Comparison of ENCODE assay signal across 8 mouse cellular contexts in genomic region chr8:69654358-69654981, GRCm38 (mm10). TPM values are rescaled to one million over a fixed set of nuclear protein-coding genes. Genes with fewer than 3 reads are reported as not detected.
A peak's percentile ranks its signal among the peaks of the same experiment; 100 is the strongest.
DNase-seq lines count a peak whose midpoint lies in the region; ATAC-seq and TF ChIP-seq lines count a peak whose summit lies in the region.

Gene Zfp964, plus strand, starts transcription at chr8:69654479.

- no peaks in the 10 kb centered on the region for H3K36me3 ChIP-seq in CH12.LX (replicated peaks in 1 of 2; ENCODE audit: control insufficient read depth in 1 of 2, insufficient read depth in 1 of 2, low read length in 1 of 2)
- peaks cover 1% of the 10 kb centered on the region; the same call in 1 of the 2 replicates for H3K36me3 ChIP-seq in forebrain, embryonic 12.5 days (replicated peaks)
- H3K36me3 ChIP-seq in heart, postnatal 0 days (replicated peaks; ENCODE audit: control insufficient read depth, insufficient read depth, low read length) = 0 out of 2 replicates have a peak, but pooled peaks cover under 1% of the 10 kb centered on the region
- no peaks in the 10 kb centered on the region for H3K36me3 ChIP-seq in liver, embryonic 16.5 days (ENCODE audit: control insufficient read depth, insufficient read depth)
- H3K36me3 ChIP-seq in neural tube, embryonic 13.5 days = peaks cover under 1% of the 10 kb centered on the region; the same call in 1 of the 2 replicates
- no peaks in the 10 kb centered on the region for H3K36me3 ChIP-seq in testis, adult 2 months (ENCODE audit: control insufficient read depth, insufficient read depth, low read length)

- peaks cover 3% of the 10 kb centered on the region for H3K9me3 ChIP-seq in CH12.LX (replicated peaks; ENCODE audit: low read length)
- H3K9me3 ChIP-seq in forebrain, embryonic 12.5 days = peaks cover 3% of the 10 kb centered on the region; the same call in 1 of the 2 replicates
- peaks cover under 1% of the 10 kb centered on the region; the same call in 1 of the 2 replicates for H3K9me3 ChIP-seq in heart, postnatal 0 days (replicated peaks; ENCODE audit: control insufficient read depth, low read length)
- H3K9me3 ChIP-seq in liver, embryonic 16.5 days (replicated peaks; ENCODE audit: control insufficient read depth, low read length) = no peaks in the 10 kb centered on the region
- H3K9me3 ChIP-seq in neural tube, embryonic 13.5 days = peaks cover under 1% of the 10 kb centered on the region; the same call in 1 of the 2 replicates

- peak within 1 kb of the TSS; percentile 46 to 81 (median 72) for H3K4me3 ChIP-seq in CH12.LX (replicated peaks in 1 of 3; ENCODE audit: low read depth in 2 of 3, low read length in 2 of 3, poor library complexity in 1 of 3)
- peak within 1 kb of the TSS; percentile 54 for H3K4me3 ChIP-seq in forebrain, embryonic 12.5 days (replicated peaks)
- peak within 1 kb of the TSS; percentile 57 for H3K4me3 ChIP-seq in heart, postnatal 0 days (ENCODE audit: low read depth, low read length)
- H3K4me3 ChIP-seq in liver, embryonic 16.5 days (ENCODE audit: low read depth, low read length) = peak within 1 kb of the TSS; percentile 61
- H3K4me3 ChIP-seq in neural tube, embryonic 13.5 days = peak within 1 kb of the TSS; percentile 73
- peak within 1 kb of the TSS; percentile 84 for H3K4me3 ChIP-seq in testis, adult 2 months (ENCODE audit: control insufficient read depth, low read depth, low read length)

- peak; percentile 100 for ATAC-seq in forebrain, embryonic 12.5 days (ENCODE audit: low FRiP score)
- ATAC-seq in heart, postnatal 0 days (ENCODE audit: insufficient read depth, low read depth) = peak; percentile 99
- peak; percentile 96 for ATAC-seq in liver, embryonic 16.5 days (ENCODE audit: low read depth)
- ATAC-seq in neural tube, embryonic 13.5 days (ENCODE audit: low read depth) = peak; percentile 99

- H3K4me2 ChIP-seq in CH12.LX (ENCODE audit: insufficient read depth, low read depth, poor library complexity, severe bottlenecking) = peak within 1 kb of the TSS; percentile 86
- H3K4me2 ChIP-seq in forebrain, embryonic 12.5 days = peak within 1 kb of the TSS; percentile 87
- H3K4me2 ChIP-seq in heart, postnatal 0 days (ENCODE audit: low read depth, low read length) = peak within 1 kb of the TSS; percentile 85
- H3K4me2 ChIP-seq in liver, embryonic 16.5 days (ENCODE audit: low read depth, low read length) = peak within 1 kb of the TSS; percentile 78
- H3K4me2 ChIP-seq in neural tube, embryonic 13.5 days = peak within 1 kb of the TSS; percentile 84

- no peak for TF ChIP-seq RAD21 in CH12.LX (IDR thresholded peaks at IDR 0.05; ENCODE audit: low read depth, low read length)

- dilution Hi-C loops in CH12.LX (cut with MboI; ENCODE audit: extremely low pct_ligation_motif_present, extremely low pct_unique_long_range_greater_than_20kb, low sequenced_read_pairs) = no loop called here

- in situ Hi-C loops in CH12.LX (cut with MboI; ENCODE audit: low pct_ligation_motif_present, low pct_unique_long_range_greater_than_20kb, low sequenced_read_pairs) = no loop called here

- H3K79me2 ChIP-seq in CH12.LX (replicated peaks; ENCODE audit: control insufficient read depth, extremely low read depth, insufficient read depth, poor library complexity, severe bottlenecking) = no peaks in the 10 kb centered on the region

- TF ChIP-seq EP300 in CH12.LX (IDR thresholded peaks at IDR 0.05; ENCODE audit: low read length) = no peak
- no peak for TF ChIP-seq EP300 in heart, postnatal 0 days (IDR thresholded peaks at IDR 0.05; ENCODE audit: low read depth)

- peak; percentile 91 for DNase-seq in CH12.LX (ENCODE audit: extremely low read depth)
- DNase-seq in c-Kit-positive CD71-positive TER-119-positive erythroid progenitor cells, embryonic 14.5 days (ENCODE audit: low spot score) = peak; percentile 47
- peak; percentile 91 for DNase-seq in heart, postnatal 0 days (ENCODE audit: low spot score)
- peak; percentile 95 to 97 for DNase-seq in kidney, postnatal 4 days

- no peak within 1 kb of the TSS for H3K27ac ChIP-seq in CH12.LX (ENCODE audit: insufficient read depth, low read depth)
- H3K27ac ChIP-seq in forebrain, embryonic 12.5 days = peak within 1 kb of the TSS; percentile 88
- H3K27ac ChIP-seq in heart, postnatal 0 days (ENCODE audit: low read depth) = peak within 1 kb of the TSS; percentile 77
- peak within 1 kb of the TSS; percentile 64 for H3K27ac ChIP-seq in liver, embryonic 16.5 days (ENCODE audit: low read length)
- peak within 1 kb of the TSS; percentile 92 for H3K27ac ChIP-seq in neural tube, embryonic 13.5 days (replicated peaks)
- peak within 1 kb of the TSS; percentile 55; the same call in 1 of the 2 replicates for H3K27ac ChIP-seq in testis, adult 2 months (ENCODE audit: control insufficient read depth, insufficient read depth, low read depth, low read length)

- no peak for TF ChIP-seq CTCF in CH12.LX (conservative IDR thresholded peaks at IDR 0.05 in 1 of 2, IDR thresholded peaks at IDR 0.05 in 1 of 2; ENCODE audit: low read depth in 2 of 2, low read length in 2 of 2)
- TF ChIP-seq CTCF in heart, postnatal 0 days (IDR thresholded peaks at IDR 0.05; ENCODE audit: low read depth) = no peak
- TF ChIP-seq CTCF in testis, adult 2 months (IDR thresholded peaks at IDR 0.05; ENCODE audit: control insufficient read depth, insufficient read depth, insufficient replicate concordance, low read depth, low read length) = no peak

- peaks cover 3 to 5% of the 10 kb centered on the region in 2 experiments for H3K4me1 ChIP-seq in CH12.LX (ENCODE audit: control insufficient read depth in 1 of 2, insufficient read depth in 2 of 2)
- H3K4me1 ChIP-seq in forebrain, embryonic 12.5 days = peaks cover 8% of the 10 kb centered on the region
- H3K4me1 ChIP-seq in heart, postnatal 0 days (ENCODE audit: control insufficient read depth, insufficient read depth) = 0 out of 2 replicates have a peak, but pooled peaks cover 5% of the 10 kb centered on the region
- H3K4me1 ChIP-seq in liver, embryonic 16.5 days (ENCODE audit: control insufficient read depth, low read depth, low read length) = no peaks in the 10 kb centered on the region
- peaks cover 9% of the 10 kb centered on the region for H3K4me1 ChIP-seq in neural tube, embryonic 13.5 days (replicated peaks)
- H3K4me1 ChIP-seq in testis, adult 2 months (ENCODE audit: control insufficient read depth, insufficient read depth, low read length) = peaks cover 7% of the 10 kb centered on the region

- under 1% methylated on average over 55 of the region's 55 CpGs for WGBS in forebrain, embryonic 12.5 days
- 1% methylated on average over 55 of the region's 55 CpGs for WGBS in heart, postnatal 0 days
- under 1% methylated on average over 55 of the region's 55 CpGs for WGBS in liver, embryonic 16.5 days (ENCODE audit: insufficient replicate concordance)
- under 1% methylated on average over 55 of the region's 55 CpGs for WGBS in neural tube, embryonic 13.5 days

- peaks cover 12% of the 10 kb centered on the region for H3K27me3 ChIP-seq in CH12.LX (replicated peaks)
- H3K27me3 ChIP-seq in forebrain, embryonic 12.5 days = no peaks in the 10 kb centered on the region
- H3K27me3 ChIP-seq in heart, postnatal 0 days (ENCODE audit: control insufficient read depth, insufficient read depth, low read length) = no peaks in the 10 kb centered on the region
- H3K27me3 ChIP-seq in liver, embryonic 16.5 days (ENCODE audit: control insufficient read depth, insufficient read depth, low read depth, low read length) = peaks cover 19% of the 10 kb centered on the region
- no peaks in the 10 kb centered on the region for H3K27me3 ChIP-seq in neural tube, embryonic 13.5 days
- H3K27me3 ChIP-seq in testis, adult 2 months (ENCODE audit: control insufficient read depth, insufficient read depth, low read length) = no peaks in the 10 kb centered on the region

- TF ChIP-seq POLR2A in CH12.LX (IDR thresholded peaks at IDR 0.05; ENCODE audit: low read depth, low read length) = peak; percentile 67
- TF ChIP-seq POLR2A in testis, adult 2 months (IDR thresholded peaks at IDR 0.05; ENCODE audit: control insufficient read depth, low read depth, low read length) = peak; percentile 77

- peak within 1 kb of the TSS; percentile 47; the same call in 1 of the 2 replicates for H3K9ac ChIP-seq in CH12.LX (ENCODE audit: insufficient read depth, low read depth)
- H3K9ac ChIP-seq in forebrain, embryonic 12.5 days = peak within 1 kb of the TSS; percentile 67
- H3K9ac ChIP-seq in heart, postnatal 0 days (replicated peaks; ENCODE audit: low read depth, low read length) = peak within 1 kb of the TSS; percentile 66
- H3K9ac ChIP-seq in liver, embryonic 16.5 days (ENCODE audit: low read depth, low read length) = peak within 1 kb of the TSS; percentile 59
- peak within 1 kb of the TSS; percentile 83 for H3K9ac ChIP-seq in neural tube, embryonic 13.5 days

TF ChIP-seq in CH12.LX, 34 proteins besides CTCF, POLR2A, EP300 and RAD21:
- TF ChIP-seq TCF12 (IDR thresholded peaks at IDR 0.05; ENCODE audit: low read depth, low read length) (peak; percentile 45; the same call in 1 of the 2 replicates), PAX5 (IDR thresholded peaks at IDR 0.05; ENCODE audit: low read length) (no peak), HCFC1 (IDR thresholded peaks at IDR 0.05; ENCODE audit: low read depth, low read length) (0 out of 2 replicates have a peak, but pooled peaks have one; percentile 15), NRF1 (IDR thresholded peaks at IDR 0.05; ENCODE audit: low read depth, low read length) (no peak), UBTF (IDR thresholded peaks at IDR 0.05; ENCODE audit: low read depth, low read length) (no peak), CHD2 (IDR thresholded peaks at IDR 0.05; ENCODE audit: low read length) (peak; percentile 54; the same call in 1 of the 2 replicates), ZMIZ1 (IDR thresholded peaks at IDR 0.05; ENCODE audit: low read depth, low read length) (peak; percentile 52; the same call in 1 of the 2 replicates), NELFE (IDR thresholded peaks at IDR 0.05; ENCODE audit: low read depth, low read length) (peak; percentile 42; the same call in 1 of the 2 replicates), ELF1 (IDR thresholded peaks at IDR 0.05; ENCODE audit: low read depth, low read length) (0 out of 2 replicates have a peak, but pooled peaks have one; percentile 14), MAX (IDR thresholded peaks at IDR 0.05; ENCODE audit: low read length) (peak; percentile 5), MEF2A (IDR thresholded peaks at IDR 0.05; ENCODE audit: borderline replicate concordance, low read depth, low read length) (peak; percentile 37; the same call in 1 of the 2 replicates)

RNA-seq across cellular contexts. Expression of gene Zfp964, which starts in this region (rescaled TPM):
- total RNA-seq in CH12.LX (2012; rRNA removed) = 0.38 and 0.55 TPM in 2 replicates
- total RNA-seq in CH12.LX (2014; rRNA removed) = 0.63 and 0.78 TPM in 2 replicates
- polyA plus RNA-seq in CH12.LX (2012; ENCODE audit: insufficient read length, low read depth) = 0.37 and 0.55 TPM in 2 replicates
- 2.3 and 2.4 TPM in 2 replicates for polyA plus RNA-seq in forebrain, embryonic 12.5 days (2016; fragmentation: Nextera tagmentation; extraction: Ambion mirVana)
- total RNA-seq in heart, postnatal 0 days (2014; rRNA removed; ENCODE audit: low replicate concordance) = 0.27 and 3.7 TPM in 2 replicates
- 0.72 and 0.78 TPM in 2 replicates for polyA plus RNA-seq in heart, postnatal 0 days (2015; fragmentation: Nextera tagmentation; extraction: Ambion mirVana)
- polyA plus RNA-seq in liver, embryonic 16.5 days (2015; fragmentation: Nextera tagmentation; extraction: Ambion mirVana) = 0.39 and 0.42 TPM in 2 replicates
- 2.9 and 3.1 TPM in 2 replicates for polyA plus RNA-seq in neural tube, embryonic 13.5 days (2015; fragmentation: Nextera tagmentation; extraction: Ambion mirVana)
- 0.51 and 0.75 TPM in 2 replicates for polyA plus RNA-seq in testis, adult 2 months (2012; rRNA removed)

Comparison
In these comparisons a context has a peak if more than half of its experiments do, and no peak if none do; other contexts are left out.
1. Peak in DNase-seq, H3K4me3 ChIP-seq, H3K9ac ChIP-seq and H3K4me2 ChIP-seq in CH12.LX; RNA of the gene not detected or under 1 TPM.
2. Peak in ATAC-seq, H3K4me3 ChIP-seq, H3K27ac ChIP-seq, H3K9ac ChIP-seq and H3K4me2 ChIP-seq in liver, embryonic 16.5 days; RNA of the gene not detected or under 1 TPM.